Mouse (Mus musculus) embryo, embryonic 9.5 days (tissue): ENCODE measurements at regions not wholly inside any gene's neighbourhood (a gene's known extent, or its start where the extent isn't known, plus 50 kb on each side); places are given as distances from the start of the nearest gene placed in this dataset.
A peak's percentile ranks its signal among the peaks of the same experiment; 100 is the strongest.

Experiments used
- DNase-seq: peaks from one replicate; pipeline ENCODE4 v3.0.0-alpha.2; 2017; ENCODE audit errors: extremely low spot score

DNA sequence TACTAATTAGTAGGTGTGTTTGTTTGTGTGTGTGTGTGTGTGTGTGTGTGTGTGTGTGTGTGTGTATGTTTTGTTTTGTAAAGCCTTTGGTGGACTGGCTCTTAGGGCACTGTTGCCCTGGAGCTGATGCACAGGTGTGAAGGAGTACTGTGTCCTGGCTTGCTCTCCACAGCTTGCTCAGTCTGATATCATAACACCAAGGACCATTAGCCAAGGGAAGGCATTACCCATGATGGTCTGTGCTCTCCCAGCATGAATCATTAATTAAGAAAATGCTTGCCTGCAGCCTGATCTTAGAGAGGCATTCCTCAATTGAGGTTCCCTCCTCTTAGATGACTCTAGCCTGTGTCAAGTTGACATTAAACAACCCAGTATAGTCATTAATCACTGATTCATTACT is 54.7 kb downstream of the Spry2 start:
- no peak for DNase-seq

DNA sequence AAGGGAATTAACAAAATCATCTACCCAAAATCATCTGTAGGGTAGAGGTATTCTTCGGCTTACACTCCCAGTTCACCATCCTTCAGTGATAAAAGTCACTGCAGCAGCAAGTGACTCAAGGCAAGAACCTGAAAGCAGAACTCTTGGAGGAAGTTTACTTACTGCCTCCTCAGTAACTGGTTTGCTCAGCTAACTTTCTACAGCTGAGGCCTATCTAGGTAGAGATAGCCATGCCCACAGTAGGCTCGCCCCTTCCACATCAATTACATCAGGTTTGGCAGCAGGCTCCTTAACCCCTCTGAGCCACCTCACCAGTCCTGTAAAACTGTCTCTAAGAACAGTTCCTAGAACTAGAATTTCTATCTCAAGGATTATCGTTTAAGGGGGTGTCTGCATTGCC is 59.1 kb downstream of the Spry2 start:
- no peak for DNase-seq

DNA sequence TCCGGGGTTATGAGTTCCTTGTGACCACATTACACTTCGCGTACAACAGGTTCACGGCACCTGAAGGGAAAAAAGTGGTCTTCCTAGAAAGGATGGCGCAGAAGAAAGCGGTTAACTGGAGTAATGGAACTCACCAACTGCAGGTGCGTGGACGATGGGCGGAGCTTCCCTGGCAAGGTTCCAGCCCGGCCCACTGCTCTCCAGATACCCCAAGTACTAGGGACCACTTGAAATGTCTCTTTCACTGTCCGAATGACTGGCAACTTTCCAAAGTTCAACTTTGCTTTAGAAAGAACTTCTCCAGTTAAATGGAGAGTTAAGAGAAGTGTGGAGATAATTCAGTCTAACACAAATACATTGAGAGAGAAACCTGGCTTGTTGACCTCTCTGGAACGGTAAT is 65.9 kb downstream of the Spry2 start:
- DNase-seq: no peak

DNA sequence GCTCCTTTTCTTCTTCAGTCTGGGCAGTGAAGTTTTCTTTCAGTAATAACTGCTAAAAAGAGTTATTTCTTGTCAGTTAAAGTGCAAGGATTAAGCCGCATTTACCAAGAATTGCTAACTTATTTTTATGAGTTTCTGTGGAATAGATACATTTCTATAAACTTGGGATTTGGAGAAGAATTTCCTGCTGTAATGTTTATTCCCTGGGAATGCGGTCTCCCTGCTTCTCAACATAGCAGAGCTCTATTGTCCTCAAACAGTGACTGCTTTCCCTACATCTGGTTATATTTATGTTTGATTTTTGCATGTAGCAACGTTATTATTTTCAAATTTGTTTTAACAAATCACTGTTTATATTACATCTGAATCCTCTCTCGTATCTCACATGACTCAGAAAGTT is 66.3 kb downstream of the Spry2 start:
- DNase-seq: no peak

DNA sequence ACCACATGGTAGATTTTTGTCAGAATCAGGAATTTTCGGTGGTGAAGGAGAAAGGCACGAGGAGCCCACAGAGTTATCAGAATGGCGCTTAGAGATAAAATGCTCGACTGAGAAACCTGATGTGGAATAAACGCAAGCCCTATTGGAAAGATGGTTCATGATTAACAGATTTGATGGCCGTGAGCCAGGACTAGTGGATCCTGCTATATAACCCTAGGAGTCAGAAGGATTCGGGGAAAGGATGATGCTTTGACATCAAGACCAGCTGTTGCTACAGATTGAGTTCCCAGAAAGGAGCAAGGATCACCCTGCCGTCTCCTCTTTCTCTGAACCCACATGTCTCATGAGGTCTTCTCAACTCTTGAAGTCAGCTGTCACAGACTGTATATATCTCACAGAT is 73.5 kb downstream of the Spry2 start:
- no peak for DNase-seq

DNA sequence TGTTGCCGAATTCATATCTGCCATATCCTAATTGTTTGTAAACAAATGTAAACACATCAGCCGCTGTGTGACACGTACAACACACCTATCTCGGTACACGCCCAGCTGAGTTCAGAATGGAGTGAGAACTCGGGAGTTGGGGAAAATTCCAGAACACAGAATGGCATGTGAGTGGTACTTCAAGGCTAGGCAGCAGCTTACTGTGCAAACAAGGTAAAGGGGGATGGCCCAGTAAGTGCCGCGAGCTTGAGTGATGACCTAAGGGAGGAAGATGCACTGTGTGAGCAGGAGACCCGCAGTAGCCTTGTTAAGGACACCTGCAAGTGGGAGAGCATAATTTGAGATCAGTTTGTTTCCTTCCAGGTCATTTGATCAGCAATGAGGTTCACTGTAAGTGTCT is 74.0 kb downstream of the Spry2 start:
- no peak for DNase-seq

DNA sequence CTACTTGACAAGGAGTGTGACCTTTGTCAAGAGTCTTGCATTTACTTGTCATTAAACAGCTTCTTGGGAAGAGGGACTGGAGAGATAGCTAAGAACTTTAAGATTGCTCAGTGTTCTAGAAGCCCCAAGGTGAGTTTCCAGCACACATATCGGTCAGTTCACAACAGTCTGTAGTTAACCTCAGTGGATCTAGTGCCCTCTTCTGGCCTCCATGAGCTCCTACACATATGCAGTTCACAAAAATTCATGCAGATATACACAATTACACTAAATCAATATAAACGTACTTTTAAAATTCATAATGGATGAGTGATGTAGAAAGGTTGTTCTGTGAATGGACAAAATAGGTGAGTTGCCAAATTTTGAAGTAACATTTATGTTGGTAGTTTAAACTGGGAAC is 77.1 kb downstream of the Spry2 start:
- DNase-seq: no peak

DNA sequence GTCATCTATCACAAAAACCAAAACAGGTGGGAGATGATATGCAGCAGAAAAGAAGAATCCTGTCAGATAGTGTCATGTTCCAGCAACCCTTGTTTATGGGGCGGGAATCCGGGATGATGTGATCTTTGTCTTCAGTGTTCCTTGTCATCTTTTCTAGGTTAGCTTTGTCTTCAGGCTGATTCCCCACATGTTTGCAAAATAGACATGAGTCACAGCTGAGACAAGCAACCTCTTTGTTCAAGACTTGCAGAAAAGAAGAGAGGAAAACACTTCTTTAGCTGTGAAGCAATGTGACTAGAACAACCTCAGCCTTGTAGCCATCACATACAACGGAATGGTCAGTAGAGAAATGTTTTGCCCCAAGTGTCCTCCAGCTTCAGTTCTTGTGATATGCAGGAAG is 77.8 kb downstream of the Spry2 start:
- DNase-seq: no peak

DNA sequence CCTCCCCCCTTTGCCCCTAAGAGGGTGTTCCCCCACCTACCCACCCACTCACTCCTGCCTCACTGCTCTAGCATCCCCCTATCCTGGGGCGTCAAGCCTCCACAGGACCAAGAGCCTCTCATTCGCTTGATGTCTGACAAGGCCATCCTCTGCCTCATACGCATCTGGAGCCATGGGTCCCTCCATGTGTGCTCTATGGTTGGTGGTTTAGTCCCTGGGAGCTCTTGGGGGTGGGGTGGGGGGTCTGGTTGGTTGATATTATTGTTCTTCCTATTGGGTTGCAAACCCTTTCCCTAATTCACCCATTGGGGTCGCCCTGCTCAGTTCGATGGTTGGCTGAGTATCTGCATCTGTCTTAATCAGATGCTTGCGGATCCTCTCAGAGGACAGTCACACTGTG is 79.1 kb downstream of the Spry2 start:
- no peak for DNase-seq

DNA sequence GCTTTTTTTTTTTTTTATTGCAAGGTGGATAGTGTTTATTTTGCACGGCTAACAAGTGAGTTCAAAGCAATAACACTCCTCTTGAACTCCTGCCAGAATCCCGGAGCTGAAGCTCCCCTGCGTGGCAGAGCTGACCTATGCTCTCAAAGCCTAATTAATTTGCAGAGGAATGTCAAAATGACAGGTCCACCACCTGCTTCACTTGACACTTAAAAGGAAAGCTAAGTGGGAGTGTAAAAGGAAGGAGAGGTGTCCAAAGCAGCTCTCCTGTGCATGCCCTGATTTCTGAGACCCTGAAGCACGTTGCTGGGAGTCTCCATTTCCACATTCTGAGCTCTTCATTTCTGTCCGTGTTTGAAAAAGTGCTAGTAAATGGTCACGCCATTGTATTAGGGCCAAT is 80.8 kb downstream of the Spry2 start:
- peak; percentile 47 for DNase-seq

DNA sequence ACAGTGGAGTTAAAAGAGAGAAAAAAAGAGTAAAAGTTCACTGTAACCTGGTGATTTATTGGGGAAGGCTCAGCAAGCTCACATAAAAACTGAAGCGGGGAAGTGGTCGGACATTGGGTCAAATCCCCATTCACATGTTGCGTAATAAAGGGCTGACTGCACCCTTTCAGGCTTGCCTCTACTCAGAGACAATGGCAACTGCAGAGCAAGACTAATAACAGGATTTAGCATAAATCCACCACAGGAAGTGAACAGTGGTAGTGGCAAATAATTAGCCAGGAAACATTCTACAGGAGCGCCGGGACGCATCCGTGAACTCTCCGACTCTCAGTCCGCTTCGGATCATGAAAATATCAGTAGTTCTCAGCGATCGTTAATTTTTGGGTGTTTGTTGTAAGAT is 81.3 kb downstream of the Spry2 start:
- peak; percentile 48 for DNase-seq

DNA sequence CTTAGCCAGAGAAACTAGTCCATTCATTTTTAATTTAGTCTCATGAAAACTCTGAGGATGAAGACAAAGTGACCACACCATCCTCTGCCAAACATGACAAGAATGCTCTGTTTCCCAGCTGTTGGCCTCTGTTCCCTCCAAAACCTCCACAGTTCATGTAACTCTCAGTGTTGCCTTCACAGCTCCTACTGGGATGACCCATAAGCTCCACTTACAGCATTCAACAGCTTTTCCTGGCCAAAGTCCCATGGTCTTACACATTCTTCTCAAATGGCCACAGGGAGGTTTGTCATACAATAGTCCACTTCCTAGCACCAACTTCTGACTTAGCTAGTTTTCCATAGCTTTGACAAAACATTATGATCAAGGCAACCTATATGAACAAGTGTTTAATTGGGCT is 83.0 kb downstream of the Spry2 start:
- no peak for DNase-seq

DNA sequence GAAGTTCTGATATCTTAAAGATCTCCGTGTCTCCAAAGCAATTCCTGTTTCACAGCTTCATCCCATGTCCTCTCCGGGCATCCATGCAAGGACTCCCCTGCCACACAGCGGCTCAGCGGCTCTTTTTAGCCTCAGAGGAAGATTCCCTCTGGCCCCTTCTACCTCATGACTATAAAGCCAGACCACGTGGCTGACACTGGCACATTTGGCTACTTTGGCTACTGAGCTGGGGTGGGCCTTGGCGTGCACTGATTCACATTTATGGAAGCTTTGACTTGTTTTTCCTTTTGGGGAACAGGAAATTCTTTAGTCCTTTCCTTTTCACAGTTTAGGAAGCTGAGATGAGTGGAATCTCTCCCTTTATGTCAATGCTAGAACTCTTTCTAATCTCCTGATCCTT is 83.5 kb downstream of the Spry2 start:
- no peak for DNase-seq

DNA sequence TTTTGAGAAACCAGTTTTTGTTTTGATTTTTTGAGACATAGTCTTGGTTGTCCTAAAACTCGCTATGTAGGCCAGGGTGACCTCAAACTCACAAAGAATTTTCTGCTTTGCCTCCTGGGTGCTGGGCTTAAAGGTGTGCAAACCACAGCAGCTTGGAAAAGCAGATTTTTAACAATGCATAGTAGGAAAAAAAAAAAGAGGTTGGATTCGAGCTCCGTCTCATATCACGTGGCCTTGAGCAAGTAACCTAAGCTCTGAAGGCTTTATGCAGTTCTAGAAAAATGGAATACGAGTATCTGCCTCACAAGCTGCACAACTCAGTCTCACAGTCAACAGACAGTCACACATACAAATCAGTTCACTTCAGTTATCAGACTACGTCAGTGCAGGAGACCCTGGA is 90.9 kb downstream of the Spry2 start:
- no peak for DNase-seq

DNA sequence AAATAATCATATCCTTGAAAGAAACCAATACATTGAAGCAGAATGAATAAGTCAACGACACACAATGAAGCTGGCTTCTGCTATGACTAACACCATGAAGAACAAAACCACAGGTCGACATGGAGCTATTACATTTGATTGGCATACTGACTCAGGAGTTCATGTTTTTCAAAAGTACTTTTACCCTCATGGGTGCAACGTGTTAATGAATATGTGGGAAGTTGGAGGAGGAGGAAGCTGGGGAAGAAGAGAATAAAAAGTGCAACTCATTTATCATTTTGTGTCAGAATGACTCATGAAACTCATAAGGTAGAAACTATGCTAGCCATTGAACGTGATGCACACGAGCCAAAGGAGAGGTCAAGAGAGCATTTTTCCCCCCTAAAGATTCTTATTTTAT is 91.3 kb downstream of the Spry2 start:
- DNase-seq: no peak

DNA sequence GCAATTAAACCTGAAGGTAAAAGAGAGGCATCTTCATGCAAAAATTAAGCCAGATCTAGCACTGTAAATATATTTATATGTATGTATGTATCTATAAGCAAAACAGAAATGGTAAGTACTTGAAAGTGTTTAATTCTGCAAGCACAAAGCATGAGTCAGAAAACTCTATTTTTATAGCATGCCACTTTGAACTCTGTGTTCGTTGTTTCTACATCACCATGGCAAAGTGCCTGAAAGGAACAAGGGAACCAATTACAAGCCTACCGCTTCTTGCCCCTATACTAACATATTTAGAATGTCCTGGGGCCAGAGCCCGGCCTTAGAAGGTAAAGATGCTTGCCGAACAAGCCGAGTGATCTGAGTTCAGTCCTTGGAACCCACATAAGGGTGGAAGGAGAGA is 91.9 kb downstream of the Spry2 start:
- no peak for DNase-seq

DNA sequence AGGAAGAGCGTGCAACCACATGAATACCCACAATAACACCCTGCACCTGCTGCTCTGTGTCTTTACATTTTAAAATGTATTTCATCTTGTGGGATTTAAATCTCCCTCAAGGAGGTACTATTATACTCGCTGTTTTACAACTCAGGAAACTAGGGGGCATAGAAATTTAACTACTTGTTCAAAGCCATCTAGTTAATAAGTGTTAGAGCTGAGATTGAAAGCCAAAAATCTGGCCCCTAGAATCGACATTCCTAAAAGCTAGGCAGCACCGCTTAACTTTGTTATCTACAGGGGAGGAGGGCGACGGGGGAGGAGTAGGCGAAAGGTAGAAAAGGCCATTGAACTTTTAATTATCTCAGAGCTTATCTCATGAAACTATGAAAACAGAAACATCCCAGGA is 93.3 kb downstream of the Spry2 start:
- DNase-seq: no peak

DNA sequence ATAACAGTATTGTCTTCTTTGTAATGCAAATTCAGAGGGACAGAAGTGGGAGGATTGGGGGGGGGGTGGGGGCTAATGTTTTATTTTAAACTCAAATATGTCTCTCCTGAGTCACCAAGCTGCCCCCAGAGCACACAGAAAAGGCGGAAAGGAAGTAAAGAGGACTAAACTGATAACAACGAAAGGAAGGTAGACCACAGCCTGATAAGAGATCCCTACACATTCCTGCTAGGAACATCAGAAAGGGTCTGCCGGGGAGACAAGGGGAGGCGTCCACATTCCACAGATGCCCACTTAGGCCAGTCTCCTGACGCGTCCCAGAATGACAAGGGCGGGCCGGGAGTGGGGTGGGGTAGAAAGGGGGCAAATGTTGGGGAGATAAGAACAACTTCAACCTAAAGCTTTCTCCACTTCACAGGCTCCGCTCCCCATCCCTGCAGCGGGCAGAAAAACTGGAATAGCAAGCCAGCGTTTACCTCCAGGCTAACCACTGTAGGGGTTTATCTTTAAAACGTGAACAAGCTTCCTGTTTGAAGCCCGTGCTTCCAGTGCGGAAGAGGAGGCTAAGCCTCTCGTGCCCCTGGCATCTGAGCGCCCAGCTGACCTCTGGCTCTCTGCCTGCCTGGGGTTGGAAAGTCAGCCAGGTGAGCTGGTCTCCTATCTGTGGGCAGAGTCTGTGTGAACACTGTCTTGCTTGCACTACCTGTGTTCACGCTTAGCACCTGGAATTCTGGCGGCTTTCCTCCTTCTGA is 93.9 kb downstream of the Spry2 start:
- DNase-seq: peak; percentile 33

DNA sequence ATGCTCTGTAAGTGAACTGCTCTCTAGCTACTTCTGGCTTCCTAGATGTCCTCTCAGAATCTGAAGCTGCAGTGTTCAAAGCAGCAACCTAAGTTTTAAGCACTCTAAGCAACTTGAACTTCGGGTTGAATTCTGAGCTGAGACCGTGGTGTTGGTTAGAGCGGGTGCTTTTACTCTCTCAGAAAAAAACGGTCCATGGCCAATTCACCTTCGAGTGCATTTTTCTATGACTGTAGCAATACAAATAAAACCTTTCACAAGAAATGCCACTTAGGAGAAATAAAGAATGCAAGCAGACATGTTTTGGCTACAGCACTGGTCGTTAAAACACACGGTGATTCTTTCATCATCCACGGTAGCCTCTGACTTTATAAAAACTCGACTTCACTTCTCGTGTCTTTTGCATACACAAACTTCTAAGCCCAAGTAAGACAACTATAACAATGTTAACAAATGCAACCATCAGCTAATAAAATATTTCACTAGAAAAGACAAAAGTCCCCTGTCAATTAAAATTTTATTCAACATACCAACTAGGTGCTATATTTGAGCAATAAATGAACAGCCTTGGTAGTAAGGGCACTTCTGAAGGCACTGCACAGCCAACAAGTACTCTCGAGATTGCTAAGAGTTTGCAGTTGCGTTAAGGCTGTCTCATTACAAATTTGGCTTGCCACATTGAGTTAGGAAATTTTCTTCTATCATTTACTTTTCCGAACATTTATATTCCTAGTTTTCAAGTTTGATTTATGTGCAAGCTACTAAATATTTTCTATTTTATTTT is 96.3 kb downstream of the Spry2 start:
- no peak for DNase-seq

DNA sequence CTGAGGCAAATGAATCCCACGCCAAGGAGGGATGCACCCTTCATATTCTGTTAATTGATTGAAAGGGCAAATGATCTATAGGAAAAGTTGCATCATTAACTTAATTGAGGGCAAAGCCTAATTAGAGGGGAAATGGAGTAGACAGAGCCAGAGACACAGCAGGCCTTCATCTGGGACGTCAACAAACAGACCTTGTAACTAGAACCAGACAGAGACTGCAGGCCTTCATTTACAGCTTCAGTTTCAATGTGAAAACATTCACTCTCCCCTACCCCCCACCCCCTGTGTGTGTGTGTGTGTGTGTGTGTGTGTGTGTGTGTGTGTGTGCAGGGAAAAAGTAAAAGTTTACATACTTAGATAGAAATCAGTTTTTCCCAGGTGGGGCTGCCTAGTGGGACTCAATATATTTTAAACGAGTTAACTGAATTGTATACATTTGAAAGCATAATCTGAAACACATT is 97.2 kb downstream of the Spry2 start:
- DNase-seq: peak; percentile 30

DNA sequence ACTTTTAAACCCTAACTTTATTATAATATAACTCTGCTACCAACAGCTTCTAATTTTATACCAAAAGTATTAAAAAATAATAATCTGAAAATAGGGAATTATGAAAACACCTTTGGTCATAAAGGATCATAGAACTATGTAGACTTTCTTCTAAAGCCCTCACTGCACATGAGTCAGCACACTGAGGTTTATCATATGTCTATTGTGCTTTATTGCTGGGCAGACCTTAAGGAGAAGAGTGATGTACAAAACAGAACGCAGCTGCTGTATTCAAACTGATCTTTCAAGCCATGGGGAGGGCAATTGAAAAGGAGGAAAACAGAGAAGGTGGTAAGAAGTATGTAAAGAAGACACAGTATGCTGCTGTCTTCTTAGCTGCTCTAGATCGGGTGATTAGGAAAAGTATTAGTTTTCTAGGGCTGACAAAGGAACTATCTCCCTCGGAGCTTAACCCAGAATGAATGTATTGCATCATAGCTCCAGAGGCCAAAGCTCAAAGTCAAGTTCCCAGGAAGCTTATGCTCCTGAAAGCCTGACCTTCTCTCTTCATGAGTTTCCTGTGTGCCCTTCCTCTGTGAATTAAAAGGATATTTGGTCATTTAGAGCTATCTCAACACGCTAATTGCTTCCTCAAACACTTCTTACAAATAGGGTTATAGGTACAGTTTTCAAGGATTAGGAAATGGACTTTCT is 103.5 kb downstream of the Spry2 start:
- no peak for DNase-seq

DNA sequence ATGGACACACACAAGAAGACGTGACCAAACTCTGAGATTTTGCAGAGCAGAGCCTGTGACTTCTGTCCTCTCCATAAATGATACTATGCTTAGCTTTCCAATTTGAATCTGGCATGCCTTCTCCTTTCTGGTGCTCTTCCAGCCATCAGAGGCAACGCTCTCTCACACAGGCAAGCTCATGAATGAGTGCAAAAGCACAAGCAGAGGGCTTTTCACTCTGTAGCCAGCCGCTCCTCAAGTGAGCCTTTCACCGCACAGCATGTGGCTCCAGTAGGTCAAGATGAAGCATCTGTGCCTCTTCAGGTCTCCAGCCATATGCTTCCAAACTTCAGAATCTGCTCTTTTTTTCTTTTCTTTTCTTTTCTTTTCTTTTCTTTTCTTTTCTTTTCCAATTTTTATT is 106.2 kb downstream of the Spry2 start:
- DNase-seq: no peak

DNA sequence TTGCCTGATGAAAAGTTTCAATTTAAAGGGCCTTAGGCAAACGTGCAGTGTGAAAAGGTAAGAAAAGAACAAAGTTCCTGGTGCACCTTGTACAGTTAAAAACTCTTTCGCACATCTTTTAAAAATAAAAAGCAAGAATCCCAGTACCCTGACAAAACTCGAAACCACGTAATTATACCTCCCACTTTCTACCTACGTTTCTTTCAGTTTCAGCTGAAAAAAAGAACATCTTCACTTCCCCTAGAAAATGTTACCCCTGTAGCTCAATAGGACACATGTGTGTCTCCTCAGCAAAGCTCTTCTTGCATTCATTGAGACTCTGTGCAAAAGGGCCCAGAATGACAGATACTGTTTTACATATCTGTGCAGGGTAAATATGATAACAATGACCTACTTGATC is 113.2 kb downstream of the Spry2 start:
- no peak for DNase-seq
